Mouse (Mus musculus): ENCODE data around the gene Dgkh.

DNA sequence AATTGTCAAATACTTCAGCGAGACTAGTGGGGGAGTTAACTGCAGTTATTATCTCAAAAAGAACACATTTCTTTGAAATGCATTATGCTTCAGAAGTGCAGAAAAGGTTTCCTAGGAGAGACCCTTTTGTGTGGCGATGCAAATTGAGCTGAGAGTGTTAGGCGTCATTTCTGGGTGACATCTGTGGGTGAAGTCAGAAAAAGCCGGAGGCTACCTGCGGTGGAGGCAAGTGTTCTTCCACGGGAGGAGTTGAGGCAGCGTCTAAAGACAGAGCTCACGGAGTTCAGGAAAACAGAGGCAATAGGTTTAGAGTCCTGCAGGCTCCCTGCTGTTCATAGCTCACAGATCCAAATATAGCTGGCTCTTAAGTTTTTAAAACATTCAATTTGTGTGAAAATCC lies 44.1 kb upstream of the Dgkh start:
- TF ChIP-seq CTCF (IDR thresholded peaks at IDR 0.05; ENCODE audit: control insufficient read depth, insufficient read depth, insufficient replicate concordance, low read depth, low read length) (no peak), POLR2A (IDR thresholded peaks at IDR 0.05; ENCODE audit: control insufficient read depth, low read depth, low read length) (no peak)
